Mouse (Mus musculus) heart, postnatal 0 days (tissue): ENCODE measurements around the gene Plod2.

Experiments
- CTCF ChIP-seq: IDR thresholded peaks from 2 replicates; pipeline ENCODE4 v1.5.1; 2016; ENCODE audit warnings: antibody characterized with exemption, control low read depth, low read depth
- EP300 ChIP-seq: IDR thresholded peaks from 2 replicates; pipeline ENCODE4 v1.6.1; 2016; ENCODE audit warnings: antibody characterized with exemption, low read depth

DNA sequence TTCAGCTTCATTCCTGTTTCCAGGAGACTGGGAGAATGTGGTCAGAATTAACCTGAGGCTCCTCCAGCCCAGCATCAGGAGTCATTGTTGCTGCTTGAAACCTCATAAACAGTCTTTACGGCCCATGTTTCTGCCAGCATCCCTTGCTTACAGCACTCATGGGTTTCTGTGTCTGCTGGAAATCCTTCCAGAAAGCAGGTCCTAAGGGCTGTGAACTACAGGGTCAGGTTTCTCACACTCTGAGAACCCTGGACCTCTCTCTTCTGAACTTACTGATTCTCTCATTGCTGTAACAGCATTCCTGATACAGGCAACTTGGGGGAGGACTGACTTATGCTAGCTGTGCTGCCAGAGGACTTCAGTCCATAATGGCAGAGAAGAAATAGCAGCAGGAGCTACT is 22.4 kb downstream of the Plod2 start:
- TF ChIP-seq CTCF (no peak), EP300 (no peak)
